Mouse (Mus musculus): ENCODE measurements around the gene Trpc6.

The Trpc6 gene

GRCm38 (mm10) chr9:8544041-8544794, at the start of gene Trpc6:
TSS of gene Trpc6 (plus strand) at chr9:8544142.
- peak; percentile 28 to 49 for DNase-seq

DNA sequence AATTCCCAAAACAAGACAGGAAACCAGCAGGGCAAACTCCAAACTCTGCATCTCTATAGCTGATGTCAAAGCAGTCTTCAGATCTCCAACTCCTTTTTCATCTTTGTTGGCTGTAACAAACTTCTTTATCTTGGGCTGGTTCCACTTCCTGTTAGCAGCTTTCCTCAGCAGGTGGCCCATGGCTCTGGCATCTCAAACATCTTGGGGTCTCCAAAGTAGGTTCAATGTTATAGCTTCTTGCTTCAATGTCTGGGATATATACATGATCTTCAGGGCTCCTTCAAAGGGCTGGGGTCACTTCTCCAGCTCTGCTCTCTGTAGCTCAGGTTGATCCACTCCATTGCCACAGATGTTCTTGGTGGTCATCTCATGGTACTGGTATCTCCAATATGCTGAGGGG, 23.0 kb upstream of the Trpc6 start:
- DNase-seq, result no peak

DNA sequence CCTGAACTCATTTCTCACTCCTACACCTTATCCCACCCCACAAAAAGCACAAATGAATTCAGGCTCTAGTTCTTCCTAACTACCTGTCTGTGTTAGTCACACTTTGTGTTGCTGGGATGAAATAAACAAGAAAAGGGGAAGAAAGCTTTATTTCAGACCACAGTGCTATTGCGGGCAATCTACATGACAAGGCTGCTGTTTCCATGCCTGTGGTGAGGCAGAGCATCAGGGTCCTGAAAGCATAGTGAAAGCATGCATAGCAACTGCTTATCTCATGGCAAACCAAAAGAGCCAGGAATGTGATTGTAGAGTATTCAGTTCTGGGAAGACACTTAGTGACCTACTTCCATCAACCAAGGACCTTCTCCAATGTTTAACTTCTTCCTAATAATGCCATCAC, 10.3 kb upstream of the Trpc6 start:
- no peak for DNase-seq

- no peak for DNase-seq
These were observed 1.3 kb downstream of the Trpc6 start for GRCm38 (mm10) chr9:8545236-8545635.

- DNase-seq, result no peak
These were observed 14.6 kb downstream of the Trpc6 start for GRCm38 (mm10) chr9:8558574-8558973.

- DNase-seq, result peak; percentile 37 to 64
These were observed 48.7 kb downstream of the Trpc6 start for GRCm38 (mm10) chr9:8592618-8593017.

GRCm38 (mm10) chr9:8597089-8597488, 53.1 kb downstream of the Trpc6 start:
- DNase-seq, result peak; percentile 52 to 67

GRCm38 (mm10) chr9:8606816-8607491, 63.0 kb downstream of the Trpc6 start:
- DNase-seq, result no peak

DNA sequence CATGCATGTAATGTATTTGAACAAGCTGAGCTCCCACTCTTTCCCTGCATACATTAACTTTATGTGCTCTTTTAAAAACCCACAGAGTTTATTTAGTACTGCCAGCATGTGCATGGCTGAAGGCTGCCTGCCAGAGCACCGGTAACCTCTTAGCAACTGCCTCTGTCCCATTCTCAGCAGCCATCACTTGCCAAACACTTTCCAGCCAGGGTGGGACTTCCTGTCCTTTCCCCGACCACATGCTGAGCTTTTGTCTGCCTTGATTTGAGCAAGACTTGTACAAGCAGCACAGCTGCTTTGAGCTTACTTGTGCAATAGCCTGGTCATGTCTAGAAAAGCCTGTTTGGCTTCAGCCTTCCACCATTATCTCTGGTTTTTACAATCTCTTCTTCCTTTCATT, 90.4 kb downstream of the Trpc6 start:
- DNase-seq, result peak; percentile 3 to 4

DNA sequence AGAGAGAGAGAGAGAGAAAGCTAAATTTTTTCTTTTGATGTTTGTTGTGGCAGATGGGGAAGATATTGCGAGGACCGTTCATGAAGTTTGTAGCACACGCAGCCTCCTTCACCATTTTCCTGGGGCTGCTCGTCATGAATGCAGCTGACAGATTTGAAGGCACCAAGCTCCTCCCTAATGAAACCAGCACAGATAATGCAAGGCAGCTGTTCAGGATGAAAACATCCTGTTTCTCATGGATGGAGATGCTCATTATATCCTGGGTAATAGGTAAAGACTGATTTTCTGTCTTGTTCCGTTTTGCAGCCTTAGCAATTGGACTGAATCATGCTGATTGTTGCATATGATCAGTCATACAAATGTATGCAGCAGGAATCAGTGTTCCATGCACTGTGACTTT, 99.5 kb downstream of the Trpc6 start:
- no peak for DNase-seq

GRCm38 (mm10) chr9:8655347-8655746, 111.4 kb downstream of the Trpc6 start:
- no peak for DNase-seq

GRCm38 (mm10) chr9:8672944-8673343, 129.0 kb downstream of the Trpc6 start:
- DNase-seq, result no peak

DNA sequence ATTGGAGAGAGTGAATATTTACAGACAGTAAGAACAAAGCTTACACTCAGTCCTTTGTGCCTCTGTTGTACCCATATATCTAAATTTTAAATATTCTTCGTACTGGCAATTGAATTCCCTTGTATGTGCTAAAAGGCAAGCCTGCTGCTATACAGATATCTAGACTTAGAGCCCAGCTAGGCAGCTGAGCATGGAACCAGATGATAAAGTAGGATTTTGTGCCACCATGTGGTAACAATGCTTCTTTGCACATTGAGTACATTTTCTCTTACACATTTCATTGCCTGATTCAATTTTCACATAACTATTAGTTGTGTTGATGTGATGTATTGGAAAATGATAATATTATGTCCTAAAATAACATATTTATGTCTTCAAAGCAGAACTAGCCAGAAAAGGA, 132.7 kb downstream of the Trpc6 start:
- no peak for DNase-seq

- DNase-seq, result no peak
These were observed 149.2 kb downstream of the Trpc6 start for GRCm38 (mm10) chr9:8693177-8693576.

DNA sequence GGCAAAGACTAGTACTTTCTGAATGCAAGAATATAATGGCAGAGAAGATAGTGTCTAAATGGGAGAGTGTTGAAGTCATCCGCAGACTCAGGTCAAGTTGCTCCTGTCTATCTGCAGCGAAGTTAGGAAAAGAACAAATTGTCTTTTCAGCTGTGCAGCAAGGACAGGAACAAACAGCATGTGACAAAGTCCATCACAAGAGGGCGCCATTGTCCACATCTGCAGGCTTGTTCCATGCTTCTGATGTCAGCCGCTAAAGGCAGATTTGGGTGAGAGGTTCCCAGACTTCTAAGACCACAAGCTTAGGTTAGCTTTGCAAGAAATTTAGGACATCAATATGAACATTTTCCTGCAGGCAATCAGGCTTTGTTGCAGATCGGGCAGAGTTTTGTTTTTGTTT, 156.7 kb downstream of the Trpc6 start:
- peak; percentile 67 to 85 for DNase-seq

DNA sequence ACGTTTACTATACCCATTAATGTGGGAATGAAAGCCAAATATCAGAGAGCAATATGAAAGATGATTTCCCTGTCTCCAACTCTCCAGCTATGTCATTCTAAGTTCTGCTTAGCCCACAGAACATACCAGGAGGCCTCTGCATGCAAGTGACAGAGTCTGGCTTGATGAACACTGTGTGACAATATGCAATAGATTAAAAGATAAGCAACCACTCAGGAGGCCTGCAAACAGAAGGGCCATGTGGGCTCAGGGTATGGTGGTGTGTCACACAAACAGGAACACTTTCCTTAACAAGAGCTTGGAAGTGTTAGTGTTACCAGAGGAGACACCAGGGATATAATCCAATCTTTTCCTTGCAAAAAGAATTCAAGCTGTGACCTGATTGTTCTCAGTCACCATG, 159.6 kb downstream of the Trpc6 start:
- no peak for DNase-seq

DNA sequence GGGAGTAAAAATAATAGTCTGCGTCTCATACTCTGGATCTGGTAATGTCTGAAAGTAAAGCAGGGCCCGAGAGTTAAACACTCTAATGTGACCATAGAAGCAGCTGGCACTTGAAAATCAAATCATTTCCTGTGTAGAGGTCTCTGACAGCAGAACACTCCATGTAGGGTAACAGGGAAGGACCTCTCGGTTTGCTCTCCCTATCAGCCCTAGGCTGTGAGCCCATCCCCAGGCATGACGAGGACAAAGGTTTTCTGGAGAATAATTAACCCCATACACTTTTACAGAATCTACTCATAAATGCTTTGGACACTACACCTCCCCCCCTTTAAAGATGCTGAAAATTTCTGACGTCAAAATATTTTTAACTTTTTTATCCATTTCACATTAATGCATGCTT, 160.0 kb downstream of the Trpc6 start:
- DNase-seq, result no peak

- no peak for DNase-seq
These were observed 166.3 kb downstream of the Trpc6 start for GRCm38 (mm10) chr9:8710052-8710739.

DNA sequence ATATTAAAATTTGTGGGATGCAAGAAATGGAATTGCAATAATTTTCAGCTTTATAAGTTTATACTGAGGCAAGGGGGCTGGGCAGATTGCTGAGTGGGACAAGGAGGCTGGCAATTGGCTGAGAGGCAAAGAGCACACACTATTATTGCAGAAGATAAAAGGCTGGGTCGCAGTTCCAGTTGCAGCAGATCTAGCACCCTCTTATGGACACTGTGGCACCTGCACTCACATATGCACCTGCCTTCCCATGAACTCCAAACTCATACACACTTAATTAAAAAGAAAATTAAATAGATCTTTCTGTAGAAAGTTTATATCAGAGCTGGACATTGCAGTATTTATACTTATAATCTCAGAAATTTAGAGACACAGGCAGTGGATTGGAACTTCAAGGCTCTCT, 175.1 kb downstream of the Trpc6 start:
- no peak for DNase-seq

DNA sequence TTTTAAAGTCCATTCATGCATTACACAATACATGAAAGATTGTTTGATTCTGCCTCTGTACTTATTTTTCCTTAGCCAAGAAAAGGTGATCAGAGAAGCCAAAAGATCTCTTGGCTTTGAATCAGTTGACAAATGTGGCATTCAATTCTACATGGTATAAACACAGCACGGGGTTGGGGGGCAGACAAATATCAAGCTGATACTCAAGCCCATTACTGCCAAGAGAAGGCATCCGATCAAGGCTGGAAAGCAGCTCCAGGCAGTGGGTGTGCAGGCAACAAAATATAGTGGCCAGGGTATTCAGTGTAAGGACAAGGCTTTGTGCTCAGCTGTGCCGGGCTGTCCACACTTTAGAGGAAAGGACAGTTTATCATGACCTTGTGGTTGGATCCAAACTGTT, 185.1 kb downstream of the Trpc6 start:
- DNase-seq, result no peak
